Mouse (Mus musculus) CD8-positive naive resting alpha-beta T cell, adult 2 months (primary cell): ENCODE results near the gene Tnfrsf22.
"Not testable (repeated sequence)": the region's sequence is repeated elsewhere in the genome, so short reads cannot be mapped to it uniquely, and the experiment has no call there.

ENCODE experiments used
- DNase-seq, 2 experiments: peaks; one replicate each; pipeline ENCODE4 v3.0.0; 2022; ENCODE audit warnings: low read depth in 2 of 2, low spot score in 2 of 2

Gene Tnfrsf22

DNA sequence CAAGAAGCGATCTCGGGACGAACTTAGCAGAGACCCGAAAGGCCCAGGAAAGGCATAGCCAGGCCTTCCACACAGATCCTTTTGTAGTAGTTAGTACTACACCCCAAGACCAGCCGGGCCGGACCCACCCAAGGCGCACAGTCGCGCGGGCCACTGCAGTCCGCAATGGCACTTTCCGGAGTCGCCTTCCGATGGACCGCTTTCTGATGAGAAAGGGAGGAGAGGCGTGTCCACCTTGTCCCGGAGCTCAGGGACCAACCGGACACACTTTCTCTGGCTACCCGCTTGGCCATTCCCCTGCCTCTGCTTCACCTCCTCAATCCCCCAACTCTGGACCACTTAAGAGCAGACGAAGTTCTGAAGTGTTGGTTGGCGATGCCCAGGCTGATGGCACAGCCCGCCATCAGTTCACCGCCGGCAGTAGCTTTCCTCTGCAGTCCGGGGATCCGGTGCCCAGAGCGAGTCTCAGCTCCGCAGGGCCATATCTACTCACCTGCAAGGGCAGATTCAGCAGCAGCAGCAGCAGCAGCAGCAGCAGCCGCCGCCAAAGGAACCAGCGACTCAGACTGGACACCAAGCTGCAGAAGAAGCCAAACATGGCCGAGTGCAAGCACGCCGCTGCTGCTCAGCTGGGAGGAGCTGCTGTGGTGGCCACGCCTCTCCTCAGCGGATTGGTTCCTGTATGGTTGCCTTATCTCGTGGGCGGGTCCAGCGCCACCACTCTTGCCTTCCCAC lies at the start of gene Tnfrsf22:
TSS of gene Tnfrsf22 (minus strand) at position 628 of the 735 bp plus-strand sequence.
- peak; percentile 72 to 86 for DNase-seq

DNA sequence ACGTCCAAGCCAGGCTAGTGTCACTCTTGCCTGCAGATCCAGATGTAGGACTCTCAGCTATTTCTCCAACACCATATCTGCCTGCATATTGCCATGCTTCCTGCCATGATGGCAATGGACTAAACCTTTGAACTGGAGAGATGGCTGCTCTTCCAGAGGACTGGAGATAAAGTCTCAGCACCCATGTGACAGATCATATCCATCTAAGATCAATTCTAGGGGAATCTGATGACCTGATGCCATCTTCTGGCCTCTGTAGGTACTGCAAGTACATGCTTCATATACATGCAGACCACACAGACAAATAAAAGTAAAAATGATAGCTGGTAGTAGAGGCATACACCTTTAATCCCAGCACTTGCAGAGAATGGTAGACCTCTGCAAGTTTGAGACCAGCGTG lies 46.7 kb upstream of the Tnfrsf22 start:
- peak; percentile 32 to 58 for DNase-seq

DNA sequence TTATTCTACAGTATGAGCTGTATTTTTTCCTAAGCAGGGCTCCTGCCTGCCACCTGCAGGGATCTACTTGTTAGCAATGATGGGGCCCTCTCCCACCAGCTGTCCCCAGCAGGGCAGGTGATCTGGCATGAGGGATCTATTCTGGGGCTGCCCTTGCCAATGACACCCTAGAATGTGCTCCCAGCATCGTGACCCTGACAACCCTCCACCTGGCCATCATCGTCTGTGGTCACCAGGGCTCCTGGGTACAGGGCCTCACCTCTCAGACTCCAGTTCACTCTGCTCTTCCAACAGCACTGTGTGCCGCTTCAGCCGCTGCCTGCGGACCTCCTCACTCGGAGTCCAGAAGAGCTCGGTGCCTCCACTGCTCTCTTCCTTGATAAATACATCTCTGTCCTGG lies 45.1 kb upstream of the Tnfrsf22 start:
- no peak for DNase-seq

DNA sequence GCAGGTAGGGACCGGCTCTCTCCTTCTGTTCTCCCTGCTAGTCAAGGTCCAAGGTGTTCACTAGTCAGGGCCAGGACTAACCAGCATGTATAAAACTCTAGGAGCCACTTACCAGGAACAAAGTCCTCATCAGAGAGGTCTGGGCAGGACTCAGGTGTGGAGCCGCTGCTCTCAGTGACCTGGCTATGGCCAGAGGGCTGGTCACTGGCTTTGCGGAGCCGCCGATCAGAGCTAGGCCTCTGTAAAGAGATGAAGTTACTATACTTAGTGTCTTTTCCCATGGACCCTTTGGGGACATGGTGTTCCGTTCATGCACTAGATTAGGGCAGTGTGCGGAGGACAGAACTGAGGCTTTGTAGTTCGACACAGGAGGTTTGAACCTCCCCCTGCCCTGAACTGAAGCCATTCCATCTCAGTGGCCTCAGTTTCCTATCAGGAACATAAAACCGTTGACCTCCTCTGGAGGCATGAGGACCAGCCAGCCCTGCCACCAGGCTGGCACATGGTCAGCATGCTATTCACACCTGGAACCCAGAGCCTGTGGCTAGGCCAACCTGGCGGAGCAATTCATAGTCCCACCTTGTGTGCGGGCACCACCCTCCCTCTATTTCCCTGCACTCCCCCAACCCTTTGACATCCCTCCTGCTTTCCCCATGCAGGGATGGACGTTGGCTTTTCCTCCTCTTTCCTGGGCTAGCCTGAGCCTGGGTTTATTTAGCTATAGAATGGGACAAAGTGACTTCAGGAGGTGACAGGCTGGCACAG lies 43.5 kb upstream of the Tnfrsf22 start:
- DNase-seq = no peak

DNA sequence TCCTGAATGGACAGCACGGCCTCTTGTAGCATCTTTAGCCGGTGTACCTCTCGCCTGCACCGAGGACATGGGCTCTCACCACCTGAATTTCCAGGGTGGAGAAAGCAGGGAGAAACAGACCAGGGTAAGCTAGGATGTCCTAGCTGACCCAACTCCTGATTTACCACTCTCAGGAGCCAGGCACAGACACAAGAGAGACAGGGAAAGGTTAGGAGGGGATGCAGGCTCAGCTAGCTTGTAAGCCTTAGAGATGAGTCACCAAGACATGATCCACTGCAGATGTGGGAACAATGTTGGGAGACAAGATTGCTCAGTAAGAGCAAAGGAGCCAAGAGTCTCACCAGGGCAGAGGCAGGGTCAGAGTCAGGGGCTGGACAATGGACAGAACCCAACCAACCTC lies 42.4 kb upstream of the Tnfrsf22 start:
- no peak for DNase-seq

DNA sequence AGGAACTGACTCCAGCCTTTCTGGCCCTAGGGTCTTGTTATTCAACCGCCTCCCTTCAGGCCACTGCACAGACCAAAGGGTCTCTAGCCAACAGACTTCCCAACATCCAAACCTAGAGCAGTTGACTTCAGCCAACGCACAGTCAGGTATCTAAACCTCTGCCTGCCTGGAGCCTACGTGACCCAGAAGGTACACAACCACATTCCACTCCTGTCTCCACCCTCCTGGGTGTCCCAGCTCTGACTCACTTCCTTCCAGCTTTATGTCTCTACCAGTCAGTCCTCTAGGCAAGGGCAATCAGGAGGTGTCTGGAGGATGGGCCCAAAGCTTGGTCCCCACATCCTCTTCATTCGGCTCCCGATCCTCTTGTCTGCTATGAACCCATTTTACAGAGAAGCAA lies 41.7 kb upstream of the Tnfrsf22 start:
- no peak for DNase-seq

DNA sequence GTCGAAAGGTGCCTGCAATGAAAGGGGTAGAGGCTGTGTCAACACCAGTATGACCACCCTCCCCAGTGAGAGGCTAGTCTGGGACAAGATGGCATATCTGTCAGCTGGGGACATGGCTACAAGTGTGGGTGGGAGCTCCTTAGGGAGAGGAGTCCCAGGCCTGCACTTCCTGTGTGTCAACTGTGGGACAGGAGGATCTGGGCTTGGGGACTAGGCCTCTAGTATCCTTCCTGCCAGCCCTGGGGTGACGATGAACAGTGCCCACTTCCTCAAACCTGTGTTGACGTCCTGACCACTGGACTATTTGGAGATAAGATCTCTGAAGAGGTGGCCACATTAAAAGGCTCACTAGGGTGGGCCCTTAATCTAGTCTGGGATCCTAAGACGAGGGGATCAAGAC lies 40.5 kb upstream of the Tnfrsf22 start:
- DNase-seq = no peak

DNA sequence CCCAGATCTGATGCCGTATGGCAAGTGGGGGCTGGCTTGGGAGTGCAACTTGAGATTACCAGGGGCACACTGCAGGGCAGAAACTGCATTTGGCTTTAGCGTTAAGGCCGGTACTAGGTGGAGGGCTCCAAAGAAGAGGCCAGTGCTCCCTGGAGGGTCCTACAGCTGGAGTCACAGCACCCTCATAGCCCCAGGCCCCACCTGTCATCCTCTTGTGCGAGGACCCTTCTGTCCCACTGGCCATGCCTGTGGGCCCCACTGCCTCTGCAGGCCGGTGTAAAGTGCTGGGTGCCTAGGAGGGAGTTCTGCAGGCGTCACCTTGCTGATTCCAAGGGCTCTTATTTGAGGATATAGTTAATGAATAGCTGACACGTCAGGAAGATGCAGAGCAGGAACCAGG lies 40.0 kb upstream of the Tnfrsf22 start:
- no peak for DNase-seq

DNA sequence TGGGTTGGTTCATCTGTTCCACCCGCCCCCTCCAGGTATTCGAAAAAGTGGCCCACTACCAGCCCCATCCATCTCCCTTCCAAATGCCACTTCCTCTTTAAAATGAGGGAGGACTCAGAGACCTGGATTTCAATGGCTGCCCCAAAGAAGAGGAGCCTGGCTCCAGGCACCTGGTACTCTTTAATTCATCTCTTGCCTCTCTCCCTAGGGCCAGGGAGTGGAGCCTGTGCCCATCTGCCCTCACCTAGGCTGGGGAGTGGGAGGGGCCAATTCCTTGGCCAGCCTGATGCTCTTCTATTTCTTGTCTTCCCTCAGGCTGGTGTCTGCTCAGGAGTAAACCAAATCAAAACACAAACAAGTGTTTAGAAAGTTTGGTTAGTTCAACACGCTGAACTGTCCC lies 37.2 kb upstream of the Tnfrsf22 start:
- DNase-seq = not testable (repeated sequence)

DNA sequence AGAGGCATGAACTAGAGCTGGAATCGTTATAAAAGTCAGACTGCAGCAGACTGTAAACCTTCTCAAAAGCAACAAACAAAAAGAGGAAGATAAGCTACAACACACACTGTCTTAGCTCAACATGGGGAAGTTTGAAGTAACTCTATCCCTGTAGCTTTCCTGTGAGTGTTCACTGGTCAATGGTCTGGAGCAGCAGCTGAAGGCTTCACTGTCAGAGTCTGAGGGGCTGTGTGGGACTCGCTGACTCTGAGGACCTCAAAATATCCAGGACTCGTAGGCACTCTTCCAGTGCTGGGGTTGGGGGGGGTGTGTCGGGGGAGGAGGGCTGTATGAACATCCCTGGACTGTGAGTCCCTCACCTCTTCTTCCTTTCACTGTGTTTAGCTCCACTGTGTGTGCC lies 36.7 kb upstream of the Tnfrsf22 start:
- DNase-seq = not testable (repeated sequence)

DNA sequence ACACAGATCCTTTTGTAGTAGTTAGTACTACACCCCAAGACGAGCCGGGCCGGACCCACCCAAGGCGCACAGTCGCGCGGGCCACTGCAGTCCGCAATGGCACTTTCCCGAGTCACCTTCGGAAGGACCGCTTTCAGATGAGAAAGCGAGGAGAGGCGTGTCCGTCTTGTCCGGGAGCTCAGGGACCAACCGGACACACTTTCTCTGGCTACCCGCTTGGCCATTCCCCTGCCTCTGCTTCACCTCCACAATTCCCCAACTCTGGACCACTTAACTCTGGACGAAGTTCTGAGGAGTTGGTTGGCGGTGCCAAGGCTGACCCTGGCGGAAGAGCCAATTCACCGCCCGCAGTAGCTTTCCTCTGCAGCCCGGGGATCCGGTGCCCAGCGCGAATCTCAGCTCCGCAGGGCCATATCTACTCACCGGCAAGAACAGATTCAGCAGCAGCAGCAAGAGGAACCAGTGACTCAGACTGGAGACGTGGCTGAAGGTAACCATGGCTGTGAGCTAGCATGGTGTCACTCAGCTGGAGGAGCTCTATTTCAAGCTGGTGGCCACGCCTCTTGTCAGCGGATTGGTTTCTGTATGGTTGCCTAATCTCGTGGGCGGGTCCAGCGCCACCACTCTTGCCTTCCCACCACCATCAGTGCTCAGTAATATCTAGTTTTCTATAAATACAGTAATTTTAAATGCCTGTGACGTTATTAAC lies 36.1 kb upstream of the Tnfrsf22 start, which contains the start of gene Tnfrsf23:
TSS of gene Tnfrsf23 (minus strand) at position 514 of the 709 bp plus-strand sequence.
- peak; percentile 60 to 64 for DNase-seq

DNA sequence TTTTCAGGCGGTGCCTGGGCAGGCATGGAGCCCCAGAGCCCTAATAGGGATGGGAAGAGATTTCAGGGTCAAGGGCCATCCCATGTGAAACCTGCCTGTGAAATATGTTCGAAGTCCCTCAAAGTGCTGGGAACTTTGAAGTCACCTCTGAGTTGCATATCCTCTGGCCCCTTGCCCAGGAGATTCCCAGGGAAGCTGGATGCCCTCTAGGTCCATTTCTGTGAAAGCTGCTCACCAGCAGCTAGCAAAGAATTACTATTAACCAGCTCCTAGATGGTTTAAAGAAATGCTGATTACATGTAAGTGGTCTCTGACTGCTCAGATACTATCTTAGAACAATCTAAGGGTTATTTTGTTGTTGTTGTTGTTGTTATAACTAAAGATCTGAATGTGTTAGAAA lies 35.1 kb upstream of the Tnfrsf22 start:
- DNase-seq = not testable (repeated sequence)

DNA sequence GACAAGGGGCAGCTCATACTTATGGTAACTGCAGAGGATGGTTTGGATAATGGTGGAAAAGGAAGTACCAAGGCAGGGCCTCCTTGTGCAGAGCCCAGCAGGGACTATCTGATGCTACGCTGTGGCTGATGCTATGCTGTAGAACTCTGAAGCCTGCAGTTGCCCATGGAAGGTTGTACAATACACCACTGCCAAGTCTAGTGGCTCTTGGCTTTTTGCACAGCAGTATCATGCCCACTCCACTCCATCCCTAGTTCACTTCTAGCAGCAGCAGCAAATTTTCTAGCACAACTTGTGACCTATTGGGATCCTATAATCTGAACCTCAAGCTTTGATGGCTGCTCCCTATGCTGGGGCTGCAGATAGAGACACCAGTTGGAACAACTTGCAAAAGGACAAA lies 32.1 kb upstream of the Tnfrsf22 start:
- DNase-seq = no peak

DNA sequence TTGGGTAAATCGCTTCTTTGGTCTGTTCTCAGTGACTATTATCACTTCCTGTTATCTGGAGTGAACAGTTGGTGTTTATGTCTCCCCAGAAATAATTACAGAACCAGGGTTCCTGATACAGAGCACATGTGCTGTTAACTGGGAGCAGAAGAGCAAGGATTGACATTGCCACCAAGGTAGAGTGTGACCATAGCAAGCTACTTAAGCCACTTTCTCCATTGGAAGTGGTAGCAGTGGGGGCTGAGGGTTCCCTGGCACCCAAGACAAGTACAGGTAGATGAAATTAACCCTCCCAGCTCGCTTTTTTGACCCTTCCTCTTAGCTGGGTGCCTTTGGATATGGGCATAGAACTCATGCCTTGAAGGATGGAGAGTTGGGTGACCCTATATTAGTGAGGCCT lies 31.4 kb upstream of the Tnfrsf22 start:
- DNase-seq = not testable (repeated sequence)

DNA sequence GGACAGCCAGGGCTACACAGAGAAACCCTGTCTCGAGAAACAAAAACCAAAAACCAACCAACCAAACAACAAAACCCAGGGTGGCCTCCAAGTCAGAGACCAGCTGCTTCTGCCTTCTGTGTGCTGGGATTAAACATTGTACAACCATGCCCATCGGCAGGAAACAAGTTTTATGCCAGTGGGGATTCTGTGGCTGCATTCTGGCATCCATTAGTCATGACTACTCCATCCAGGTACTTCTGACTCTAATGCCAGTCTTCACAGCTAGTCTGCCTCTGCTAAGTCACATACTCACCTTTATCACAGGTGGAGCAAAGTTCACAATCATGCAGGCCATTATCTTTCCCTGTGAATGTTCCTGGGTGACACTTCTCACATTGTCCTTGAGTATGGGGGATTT lies 30.2 kb upstream of the Tnfrsf22 start:
- not testable (repeated sequence) for DNase-seq

DNA sequence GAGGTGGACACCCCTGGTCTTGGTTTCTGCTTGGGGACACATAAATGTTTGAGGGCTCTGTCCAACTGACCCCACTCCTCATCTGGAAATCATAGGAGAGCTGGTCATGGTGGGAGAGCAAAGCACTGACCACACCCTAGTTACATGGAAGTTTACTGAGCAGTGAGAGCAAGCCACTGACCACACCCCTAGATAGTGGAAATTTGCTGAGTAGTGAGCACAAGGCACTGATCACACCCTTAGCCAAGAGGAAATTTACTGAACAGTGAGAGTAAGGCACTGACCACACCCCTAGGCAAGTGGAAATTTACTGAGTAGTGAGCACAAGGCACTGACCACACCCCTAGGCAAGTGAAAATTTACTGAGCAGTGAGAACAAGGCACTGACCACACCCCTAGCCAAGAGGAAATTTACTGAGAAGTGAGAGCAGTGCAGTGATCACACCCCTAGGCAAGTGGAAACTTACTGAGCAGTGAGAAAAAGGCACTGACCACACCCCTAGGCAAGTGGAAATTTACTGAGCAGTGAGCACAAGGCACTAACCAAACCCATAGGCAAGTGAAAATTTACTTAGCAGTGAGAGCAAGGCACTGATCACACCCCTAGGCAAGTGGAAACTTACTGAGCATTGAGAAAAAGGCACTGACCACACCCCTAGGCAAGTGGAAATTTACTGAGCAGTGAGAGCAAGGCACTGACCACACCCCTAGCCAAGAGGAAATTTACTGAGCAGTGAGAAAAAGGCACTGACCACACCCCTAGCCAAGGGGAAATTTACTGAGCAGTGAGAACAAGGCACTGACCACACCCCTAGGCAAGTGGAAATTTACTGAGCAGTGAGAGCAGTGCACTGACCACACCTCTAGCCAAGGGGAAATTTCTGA lies 17.2 kb upstream of the Tnfrsf22 start:
- no peak for DNase-seq

DNA sequence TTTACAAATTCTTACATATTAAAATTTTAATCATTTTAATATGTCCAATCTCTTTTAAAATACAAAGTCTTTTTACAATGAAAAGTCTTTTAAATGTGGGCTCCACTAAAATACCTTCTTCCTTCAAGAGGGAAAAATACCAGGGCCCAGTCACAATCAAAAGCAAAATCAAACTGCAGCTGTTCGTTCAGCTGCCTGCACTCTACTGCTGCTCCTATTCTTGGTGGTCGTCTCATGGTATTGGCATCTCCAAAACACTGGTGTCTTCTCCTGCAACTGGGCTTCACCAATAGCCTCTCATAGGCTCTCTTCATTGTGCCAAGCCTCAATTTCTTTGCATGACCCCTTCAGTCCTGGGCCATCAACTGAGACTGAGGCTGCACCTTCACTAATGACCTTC lies 14.0 kb upstream of the Tnfrsf22 start:
- no peak for DNase-seq

DNA sequence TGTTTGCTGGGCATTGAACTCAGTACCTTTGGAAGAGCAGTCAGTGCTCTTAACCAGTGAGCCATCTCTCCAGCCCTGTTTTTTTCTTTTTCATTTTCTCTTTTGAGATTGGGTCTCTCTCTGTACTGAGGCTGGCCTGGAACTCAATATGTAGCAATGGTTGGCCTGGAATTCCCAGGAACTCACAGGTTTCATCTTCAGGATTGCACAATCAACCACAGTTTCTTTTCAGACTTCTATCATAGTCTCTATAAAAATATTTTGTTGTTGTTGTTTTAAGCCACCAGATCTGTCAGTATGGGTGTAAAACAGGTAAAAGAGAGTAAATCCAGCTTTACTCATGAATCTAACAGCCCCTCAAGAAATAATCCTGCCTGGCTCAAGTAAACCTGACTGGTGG lies 11.3 kb upstream of the Tnfrsf22 start:
- no peak for DNase-seq

DNA sequence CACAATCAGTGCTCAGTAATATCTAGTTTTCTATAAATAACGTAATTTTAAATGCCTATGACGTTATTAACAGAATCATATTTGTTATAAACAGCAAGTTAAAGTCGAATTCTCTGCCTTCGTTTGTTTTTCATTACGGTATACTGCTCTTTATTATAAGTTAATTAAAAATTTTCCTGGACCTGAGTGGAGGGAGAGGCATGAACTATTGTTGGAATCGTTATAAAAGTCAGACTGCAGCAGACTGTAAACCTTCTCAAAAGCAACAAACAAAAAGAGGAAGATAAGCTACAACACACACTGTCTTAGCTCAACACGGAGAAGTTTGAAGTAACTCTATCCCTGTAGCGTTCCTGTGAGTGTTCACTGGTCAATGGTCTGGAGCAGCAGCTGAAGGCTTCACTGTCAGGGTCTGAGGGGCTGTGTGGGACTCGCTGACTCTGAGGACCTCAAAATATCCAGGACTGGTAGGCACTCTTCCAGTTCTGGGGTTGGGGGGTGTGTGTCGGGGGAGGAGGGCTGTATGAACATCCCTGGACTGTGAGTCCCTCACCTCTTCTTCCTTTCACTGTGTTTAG lies 397 bp upstream of the Tnfrsf22 start:
- not testable (repeated sequence) for DNase-seq

DNA sequence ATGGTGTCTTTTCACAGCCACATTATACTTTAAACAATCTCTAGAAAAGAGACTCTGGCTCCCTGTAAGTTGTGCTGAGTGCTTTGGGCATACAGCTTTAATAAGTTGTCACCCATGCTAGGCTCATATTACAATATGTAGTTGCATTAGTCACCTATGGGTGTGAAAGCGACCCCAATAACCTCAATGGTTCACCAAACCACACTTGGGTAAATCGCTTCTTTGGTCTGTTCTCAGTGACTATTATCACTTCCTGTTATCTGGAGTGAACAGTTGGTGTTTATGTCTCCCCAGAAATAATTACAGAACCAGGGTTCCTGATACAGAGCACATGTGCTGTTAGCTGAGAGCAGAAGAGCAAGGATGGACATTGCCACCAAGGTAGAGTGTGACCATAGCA lies 5.5 kb downstream of the Tnfrsf22 start:
- not testable (repeated sequence) for DNase-seq

DNA sequence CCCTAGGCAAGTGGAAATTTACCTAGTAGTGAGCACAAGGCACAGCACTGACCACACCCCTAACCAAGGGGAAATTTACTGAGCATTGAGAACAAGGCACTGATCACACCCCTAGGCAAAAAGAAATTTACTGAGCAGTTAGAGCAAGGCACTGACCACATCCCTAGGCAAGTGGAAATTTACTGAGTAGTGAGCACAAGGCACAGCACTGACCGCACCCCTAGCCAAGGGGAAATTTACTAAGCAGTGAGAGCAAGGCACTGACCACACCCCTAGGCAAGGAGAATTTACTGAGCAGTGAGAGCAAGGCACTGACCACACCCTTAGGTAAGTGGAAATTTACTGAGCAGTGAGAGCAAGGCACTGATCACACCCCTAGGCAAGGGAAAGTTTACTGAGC lies 12.8 kb downstream of the Tnfrsf22 start:
- no peak for DNase-seq
